Mouse (Mus musculus): ENCODE data around the gene Ntsr2. TPM values are rescaled to one million over a fixed set of nuclear protein-coding genes. Genes with fewer than 3 reads are reported as not detected.

Gene Ntsr2
- polyA plus RNA-seq, 1 experiment from 2014 or later: 8.4 TPM

- Histone ChIP-seq H3K27me3 (replicated peaks; ENCODE audit: control insufficient read depth, insufficient read depth, low read length) (no peaks in the 10 kb centered on the region), H3K4me1 (ENCODE audit: control insufficient read depth, insufficient read depth, low read depth, low read length) (peaks cover 7% of the 10 kb centered on the region), H3K36me3 (ENCODE audit: control insufficient read depth, insufficient read depth, low read length) (no peaks in the 10 kb centered on the region), H3K4me2 (ENCODE audit: low read length) (no peak overlapping the region), H3K27ac (ENCODE audit: low read depth, low read length) (no peak overlapping the region), H3K9me3 (ENCODE audit: control insufficient read depth, low read length) (no peaks in the 10 kb centered on the region), H3K4me3 (ENCODE audit: low read length) (no peak overlapping the region), H3K9ac (ENCODE audit: low read depth, low read length) (no peak overlapping the region; the same call in 1 of the 2 replicates)
- 50% methylated on average over 8 of the region's 8 CpGs for WGBS
- no peak for ATAC-seq
Measured at GRCm38 (mm10) chr12:16644698-16645097, 8.5 kb upstream of the Ntsr2 start.

- H3K4me1 ChIP-seq (ENCODE audit: control insufficient read depth, insufficient read depth, low read depth, low read length): peaks cover 7% of the 10 kb centered on the region
- 44% methylated on average over 9 of the region's 9 CpGs for WGBS
- no peaks in the 10 kb centered on the region for H3K9me3 ChIP-seq (ENCODE audit: control insufficient read depth, low read length)
- H3K27ac ChIP-seq (ENCODE audit: low read depth, low read length): no peak overlapping the region
- H3K4me3 ChIP-seq (ENCODE audit: low read length): no peak overlapping the region
- no peaks in the 10 kb centered on the region for H3K36me3 ChIP-seq (ENCODE audit: control insufficient read depth, insufficient read depth, low read length)
- ATAC-seq: no peak
- no peak overlapping the region for H3K4me2 ChIP-seq (ENCODE audit: low read length)
- no peak overlapping the region for H3K9ac ChIP-seq (ENCODE audit: low read depth, low read length)
- no peaks in the 10 kb centered on the region; the same call in 1 of the 2 replicates for H3K27me3 ChIP-seq (replicated peaks; ENCODE audit: control insufficient read depth, insufficient read depth, low read length)
Measured at GRCm38 (mm10) chr12:16646780-16647409, 6.3 kb upstream of the Ntsr2 start.

- ATAC-seq: no peak
Measured at GRCm38 (mm10) chr12:16648273-16648672, 4.9 kb upstream of the Ntsr2 start.

GRCm38 (mm10) chr12:16649819-16650218, 3.4 kb upstream of the Ntsr2 start:
- 79% methylated on average over 6 of the region's 6 CpGs for WGBS
- H3K36me3 ChIP-seq (ENCODE audit: control insufficient read depth, insufficient read depth, low read length): no peaks in the 10 kb centered on the region
- H3K27me3 ChIP-seq (replicated peaks; ENCODE audit: control insufficient read depth, insufficient read depth, low read length): peaks cover 11% of the 10 kb centered on the region
- H3K4me1 ChIP-seq (ENCODE audit: control insufficient read depth, insufficient read depth, low read depth, low read length): peaks cover 8% of the 10 kb centered on the region
- no peaks in the 10 kb centered on the region for H3K9me3 ChIP-seq (ENCODE audit: control insufficient read depth, low read length)
- H3K4me2 ChIP-seq (ENCODE audit: low read length): no peak overlapping the region
- no peak overlapping the region for H3K9ac ChIP-seq (ENCODE audit: low read depth, low read length)
- H3K4me3 ChIP-seq (ENCODE audit: low read length): no peak overlapping the region
- H3K27ac ChIP-seq (ENCODE audit: low read depth, low read length): no peak overlapping the region
- no peak for ATAC-seq

More at GRCm38 (mm10) chr12:16648273-16648672, 4.9 kb upstream of the Ntsr2 start:
- 90% methylated on average over 6 of the region's 6 CpGs for WGBS
- Histone ChIP-seq H3K4me1 (ENCODE audit: control insufficient read depth, insufficient read depth, low read depth, low read length) (peaks cover 9% of the 10 kb centered on the region), H3K36me3 (ENCODE audit: control insufficient read depth, insufficient read depth, low read length) (no peaks in the 10 kb centered on the region), H3K9me3 (ENCODE audit: control insufficient read depth, low read length) (no peaks in the 10 kb centered on the region), H3K4me2 (ENCODE audit: low read length) (no peak overlapping the region), H3K27ac (ENCODE audit: low read depth, low read length) (no peak overlapping the region), H3K9ac (ENCODE audit: low read depth, low read length) (no peak overlapping the region), H3K27me3 (replicated peaks; ENCODE audit: control insufficient read depth, insufficient read depth, low read length) (peaks cover 2% of the 10 kb centered on the region), H3K4me3 (ENCODE audit: low read length) (no peak overlapping the region)

- H3K27me3 ChIP-seq (replicated peaks; ENCODE audit: control insufficient read depth, insufficient read depth, low read length): peaks cover 18% of the 10 kb centered on the region
- no peak overlapping the region for H3K27ac ChIP-seq (ENCODE audit: low read depth, low read length)
- H3K36me3 ChIP-seq (ENCODE audit: control insufficient read depth, insufficient read depth, low read length): no peaks in the 10 kb centered on the region
- peaks cover 8% of the 10 kb centered on the region for H3K4me1 ChIP-seq (ENCODE audit: control insufficient read depth, insufficient read depth, low read depth, low read length)
- no peaks in the 10 kb centered on the region for H3K9me3 ChIP-seq (ENCODE audit: control insufficient read depth, low read length)
- H3K9ac ChIP-seq (ENCODE audit: low read depth, low read length): no peak overlapping the region
- WGBS: 77% methylated on average over 4 of the region's 4 CpGs
- no peak overlapping the region for H3K4me3 ChIP-seq (ENCODE audit: low read length)
- no peak overlapping the region for H3K4me2 ChIP-seq (ENCODE audit: low read length)
- ATAC-seq: no peak
Measured at GRCm38 (mm10) chr12:16655604-16656003, 2.4 kb downstream of the Ntsr2 start.

- 80% methylated on average over 5 of the region's 5 CpGs for WGBS
- no peaks in the 10 kb centered on the region for H3K9me3 ChIP-seq (ENCODE audit: control insufficient read depth, low read length)
- no peak for ATAC-seq
Measured at GRCm38 (mm10) chr12:16656906-16657875, 4.0 kb downstream of the Ntsr2 start.

GRCm38 (mm10) chr12:16661459-16661858, 8.3 kb downstream of the Ntsr2 start:
- WGBS: 85% methylated on average over 10 of the region's 10 CpGs
- Histone ChIP-seq H3K9me3 (ENCODE audit: control insufficient read depth, low read length) (no peaks in the 10 kb centered on the region), H3K27ac (ENCODE audit: low read depth, low read length) (no peak overlapping the region), H3K27me3 (replicated peaks; ENCODE audit: control insufficient read depth, insufficient read depth, low read length) (no peaks in the 10 kb centered on the region), H3K9ac (ENCODE audit: low read depth, low read length) (no peak overlapping the region), H3K36me3 (ENCODE audit: control insufficient read depth, insufficient read depth, low read length) (no peaks in the 10 kb centered on the region), H3K4me3 (ENCODE audit: low read length) (no peak overlapping the region), H3K4me2 (ENCODE audit: low read length) (no peak overlapping the region), H3K4me1 (ENCODE audit: control insufficient read depth, insufficient read depth, low read depth, low read length) (no peaks in the 10 kb centered on the region)
- no peak for ATAC-seq

More at GRCm38 (mm10) chr12:16656906-16657875, 4.0 kb downstream of the Ntsr2 start:
- no peak overlapping the region for H3K4me3 ChIP-seq (ENCODE audit: low read length)
- H3K4me1 ChIP-seq (ENCODE audit: control insufficient read depth, insufficient read depth, low read depth, low read length): peaks cover 8% of the 10 kb centered on the region
- H3K36me3 ChIP-seq (ENCODE audit: control insufficient read depth, insufficient read depth, low read length): no peaks in the 10 kb centered on the region
- no peak overlapping the region for H3K4me2 ChIP-seq (ENCODE audit: low read length)
- H3K9ac ChIP-seq (ENCODE audit: low read depth, low read length): no peak overlapping the region
- peaks cover 18% of the 10 kb centered on the region for H3K27me3 ChIP-seq (replicated peaks; ENCODE audit: control insufficient read depth, insufficient read depth, low read length)
- H3K27ac ChIP-seq (ENCODE audit: low read depth, low read length): no peak overlapping the region

GRCm38 (mm10) chr12:16661936-16662335, 8.8 kb downstream of the Ntsr2 start:
- no peak overlapping the region for H3K4me3 ChIP-seq (ENCODE audit: low read length)
- WGBS: 75% methylated on average over 2 of the region's 2 CpGs
- H3K9ac ChIP-seq (ENCODE audit: low read depth, low read length): no peak overlapping the region
- H3K27me3 ChIP-seq (replicated peaks; ENCODE audit: control insufficient read depth, insufficient read depth, low read length): no peaks in the 10 kb centered on the region
- no peak overlapping the region for H3K27ac ChIP-seq (ENCODE audit: low read depth, low read length)
- ATAC-seq: no peak
- no peak overlapping the region for H3K4me2 ChIP-seq (ENCODE audit: low read length)
- H3K4me1 ChIP-seq (ENCODE audit: control insufficient read depth, insufficient read depth, low read depth, low read length): no peaks in the 10 kb centered on the region
- no peaks in the 10 kb centered on the region for H3K36me3 ChIP-seq (ENCODE audit: control insufficient read depth, insufficient read depth, low read length)
- no peaks in the 10 kb centered on the region for H3K9me3 ChIP-seq (ENCODE audit: control insufficient read depth, low read length)

GRCm38 (mm10) chr12:16662955-16663585, 9.9 kb downstream of the Ntsr2 start:
- Histone ChIP-seq H3K36me3 (ENCODE audit: control insufficient read depth, insufficient read depth, low read length) (no peaks in the 10 kb centered on the region), H3K4me1 (ENCODE audit: control insufficient read depth, insufficient read depth, low read depth, low read length) (no peaks in the 10 kb centered on the region), H3K4me3 (ENCODE audit: low read length) (no peak overlapping the region), H3K27ac (ENCODE audit: low read depth, low read length) (no peak overlapping the region), H3K9me3 (ENCODE audit: control insufficient read depth, low read length) (no peaks in the 10 kb centered on the region), H3K27me3 (replicated peaks; ENCODE audit: control insufficient read depth, insufficient read depth, low read length) (no peaks in the 10 kb centered on the region), H3K9ac (ENCODE audit: low read depth, low read length) (no peak overlapping the region), H3K4me2 (ENCODE audit: low read length) (no peak overlapping the region)
- ATAC-seq: peak; percentile 68
- 58% methylated on average over 6 of the region's 6 CpGs for WGBS
